Mouse (Mus musculus) heart, embryonic 15.5 days (tissue): ENCODE data around the gene Cd52. TPM values are rescaled to one million over a fixed set of nuclear protein-coding genes. Genes with fewer than 3 reads are reported as not detected.

Experiments used
- ATAC-seq: fragments of 200-750 bp; cut with Nextera tagmentation; replicated peaks from 2 replicates; pipeline ENCODE4 v1.8.0; 2017; ENCODE audit warnings: low read depth, moderate TSS enrichment; ENCODE audit not compliant: insufficient number of reproducible peaks, insufficient read depth, low FRiP score
- H3K27ac ChIP-seq: fragments of 300-500 bp; sonication (generic); 2 replicates; pipeline ENCODE4 v1.5.1; 2015; ENCODE audit warnings: mild to moderate bottlenecking, inconsistent platforms
- H3K27me3 ChIP-seq: fragments of 300-500 bp; sonication (generic); 2 replicates; pipeline ENCODE4 v1.6.1; 2015; ENCODE audit warnings: inconsistent platforms
- H3K36me3 ChIP-seq: fragments of 300-500 bp; sonication (generic); 2 replicates; pipeline ENCODE4 v1.6.1; 2015; ENCODE audit warnings: mild to moderate bottlenecking, inconsistent platforms
- H3K4me1 ChIP-seq: fragments of 300-500 bp; sonication (generic); replicated peaks from 2 replicates; pipeline ENCODE4 v1.6.1; 2015; ENCODE audit warnings: inconsistent platforms
- H3K4me2 ChIP-seq: fragments of 300-500 bp; sonication (generic); 2 replicates; pipeline ENCODE4 v1.6.1; 2015; ENCODE audit warnings: inconsistent platforms, mild to moderate bottlenecking, moderate library complexity
- H3K4me3 ChIP-seq: fragments of 300-500 bp; sonication (generic); 2 replicates; pipeline ENCODE4 v1.5.1; 2015; ENCODE audit warnings: mild to moderate bottlenecking, inconsistent platforms
- H3K9ac ChIP-seq: fragments of 300-500 bp; sonication (generic); 2 replicates; pipeline ENCODE4 v1.6.1; 2015; ENCODE audit warnings: mild to moderate bottlenecking, inconsistent platforms
- H3K9me3 ChIP-seq: fragments of 300-500 bp; sonication (generic); replicated peaks from 2 replicates; pipeline ENCODE4 v1.6.1; 2016; ENCODE audit warnings: inconsistent platforms
- WGBS: fragments of 180-500 bp; shearing (Covaris S2); methylation state at CpG from one replicate; pipeline ENCODE4 v1.1.7; 2015; ENCODE audit warnings: mixed read lengths; 5-methylcytosine and 5-hydroxymethylcytosine counted together
- polyA plus RNA-seq: library from polyadenylated mRNA; unstranded; fragments of >200 nt; fragmentation: Nextera tagmentation; extraction: Ambion mirVana; gene quantifications from 2 replicates; pipeline ENCODE4 v1.2.1, GENCODE M21; 2015

Cd52 gene
- polyA plus RNA-seq, 1 experiment from 2014 or later: 11.6 TPM

DNA sequence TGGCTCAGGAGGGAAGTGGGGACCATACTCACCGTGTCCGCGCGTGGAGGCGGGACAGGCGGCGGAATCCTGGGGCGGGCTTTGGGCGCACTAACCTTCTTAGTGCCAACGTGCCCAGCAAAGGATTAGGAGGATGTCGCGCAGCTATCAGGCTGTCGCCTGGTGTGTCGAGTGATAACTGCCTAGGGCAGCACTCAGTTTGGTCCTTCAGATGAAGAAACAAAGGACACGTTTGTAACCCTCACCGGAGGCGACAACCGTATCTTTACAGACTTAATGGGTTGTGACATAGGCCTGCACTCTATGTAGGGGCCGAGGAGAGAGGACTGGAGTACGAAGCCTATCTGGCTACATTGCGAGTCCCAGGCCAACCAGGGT lies 7.8 kb upstream of the Cd52 start:
- H3K9ac ChIP-seq: peak overlapping the region; percentile 40
- no peak overlapping the region for H3K27ac ChIP-seq
- 4% methylated on average over 21 of the region's 21 CpGs for WGBS
- peaks cover 4% of the 10 kb centered on the region for H3K4me1 ChIP-seq
- H3K36me3 ChIP-seq: no peaks in the 10 kb centered on the region
- peak overlapping the region; percentile 66 for H3K4me2 ChIP-seq
- ATAC-seq: peak; percentile 50
- peak overlapping the region; percentile 58 for H3K4me3 ChIP-seq
- no peaks in the 10 kb centered on the region for H3K9me3 ChIP-seq
- H3K27me3 ChIP-seq: no peaks in the 10 kb centered on the region

DNA sequence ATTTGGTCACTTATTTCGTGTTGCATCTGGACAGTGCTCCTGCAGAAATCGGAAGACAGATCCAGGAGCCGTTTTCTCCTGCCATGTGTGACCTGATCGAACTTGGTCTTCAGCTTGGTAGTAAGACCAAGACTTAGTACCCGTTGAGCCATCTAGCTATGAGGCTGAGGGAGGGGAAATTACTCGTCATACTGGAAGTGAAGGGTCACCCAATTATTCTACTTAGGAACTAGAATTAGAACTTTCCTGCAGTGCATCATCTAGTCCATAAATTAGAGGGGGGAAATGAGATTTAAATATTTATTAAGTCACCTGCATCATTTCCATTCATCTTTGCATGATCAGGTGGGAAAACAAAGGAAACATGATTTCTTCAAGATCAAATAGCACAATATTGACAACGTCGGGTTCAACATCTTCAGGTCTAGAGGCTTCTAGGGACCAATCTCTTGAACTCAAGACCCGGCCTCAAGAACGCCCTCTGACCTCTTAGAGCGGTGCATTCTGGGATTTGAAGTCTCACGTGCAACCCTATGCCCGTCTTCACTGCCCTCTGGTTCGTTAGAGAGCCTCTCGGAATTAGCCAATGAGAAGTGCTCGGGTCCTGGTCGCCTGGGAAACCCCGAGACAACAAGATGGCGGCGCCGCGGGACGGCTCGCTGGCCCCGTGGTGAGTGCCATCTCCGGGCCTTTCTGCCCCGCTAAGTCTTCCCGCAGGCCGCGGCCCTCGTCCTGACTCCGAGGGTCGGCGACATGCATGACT lies 7.3 kb upstream of the Cd52 start, which contains the start of gene Ubxn11:
TSS of gene Ubxn11 (plus strand) at position 592 of the 763 bp plus-strand sequence.
- Histone ChIP-seq H3K4me2 (peak within 1 kb of the TSS; percentile 66), H3K4me3 (peak within 1 kb of the TSS; percentile 58), H3K27me3 (no peaks in the 10 kb centered on the region), H3K36me3 (no peaks in the 10 kb centered on the region), H3K27ac (no peak within 1 kb of the TSS), H3K9me3 (no peaks in the 10 kb centered on the region), H3K9ac (peak within 1 kb of the TSS; percentile 40), H3K4me1 (peaks cover 4% of the 10 kb centered on the region)
- 16% methylated on average over 34 of the region's 34 CpGs for WGBS
- peak; percentile 92 for ATAC-seq

DNA sequence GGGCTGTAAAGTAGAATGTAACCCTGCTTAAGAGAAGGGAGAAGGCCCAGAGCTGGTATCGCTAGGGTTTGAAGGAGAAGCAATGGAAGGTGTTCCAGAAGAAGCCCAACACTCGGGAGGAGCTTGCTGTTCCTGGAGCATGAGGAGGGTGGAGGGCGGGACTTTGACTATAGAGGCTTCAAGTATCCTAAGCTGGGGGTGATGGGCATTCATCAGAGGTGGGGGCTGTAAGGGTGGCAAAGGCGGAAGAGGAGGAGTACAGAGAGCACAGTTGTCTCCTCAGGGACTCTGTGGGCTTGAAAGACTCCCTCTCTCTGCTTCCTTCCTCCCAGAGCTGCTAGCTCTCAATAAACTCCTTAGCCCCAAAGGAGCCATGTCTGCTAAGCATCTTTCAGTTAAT lies 5.4 kb upstream of the Cd52 start:
- no peak for ATAC-seq
- H3K36me3 ChIP-seq: no peaks in the 10 kb centered on the region
- H3K27ac ChIP-seq: no peak overlapping the region
- WGBS: 69% methylated on average over 4 of the region's 4 CpGs
- H3K9me3 ChIP-seq: no peaks in the 10 kb centered on the region
- H3K9ac ChIP-seq: no peak overlapping the region
- H3K4me3 ChIP-seq: no peak overlapping the region
- no peaks in the 10 kb centered on the region for H3K27me3 ChIP-seq
- H3K4me1 ChIP-seq: peaks cover 4% of the 10 kb centered on the region
- no peak overlapping the region for H3K4me2 ChIP-seq

DNA sequence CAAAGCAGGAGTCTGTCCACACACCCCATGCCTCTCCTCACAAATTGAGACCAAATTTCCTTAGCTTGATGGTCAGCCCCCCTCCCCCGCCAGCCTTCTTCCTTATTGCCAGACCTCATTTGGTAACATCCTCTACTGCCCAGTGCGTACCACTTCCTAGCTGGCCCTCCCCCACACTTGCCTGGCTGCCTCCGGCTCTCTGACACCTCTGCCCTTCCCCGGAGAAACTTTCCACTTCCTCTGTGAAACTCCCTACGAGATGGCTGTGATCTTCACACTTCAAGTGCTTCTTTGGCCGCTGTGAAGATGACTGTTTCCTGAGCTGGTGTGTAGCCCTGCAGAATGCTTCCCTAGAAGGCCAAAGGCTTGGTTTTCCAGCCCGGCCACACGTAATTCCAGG lies 3.7 kb upstream of the Cd52 start:
- Histone ChIP-seq H3K27ac (no peak overlapping the region), H3K4me3 (no peak overlapping the region), H3K36me3 (no peaks in the 10 kb centered on the region), H3K4me2 (no peak overlapping the region), H3K4me1 (peaks cover 4% of the 10 kb centered on the region), H3K9ac (no peak overlapping the region), H3K27me3 (no peaks in the 10 kb centered on the region), H3K9me3 (no peaks in the 10 kb centered on the region)
- 35% methylated on average over 8 of the region's 8 CpGs for WGBS
- no peak for ATAC-seq

DNA sequence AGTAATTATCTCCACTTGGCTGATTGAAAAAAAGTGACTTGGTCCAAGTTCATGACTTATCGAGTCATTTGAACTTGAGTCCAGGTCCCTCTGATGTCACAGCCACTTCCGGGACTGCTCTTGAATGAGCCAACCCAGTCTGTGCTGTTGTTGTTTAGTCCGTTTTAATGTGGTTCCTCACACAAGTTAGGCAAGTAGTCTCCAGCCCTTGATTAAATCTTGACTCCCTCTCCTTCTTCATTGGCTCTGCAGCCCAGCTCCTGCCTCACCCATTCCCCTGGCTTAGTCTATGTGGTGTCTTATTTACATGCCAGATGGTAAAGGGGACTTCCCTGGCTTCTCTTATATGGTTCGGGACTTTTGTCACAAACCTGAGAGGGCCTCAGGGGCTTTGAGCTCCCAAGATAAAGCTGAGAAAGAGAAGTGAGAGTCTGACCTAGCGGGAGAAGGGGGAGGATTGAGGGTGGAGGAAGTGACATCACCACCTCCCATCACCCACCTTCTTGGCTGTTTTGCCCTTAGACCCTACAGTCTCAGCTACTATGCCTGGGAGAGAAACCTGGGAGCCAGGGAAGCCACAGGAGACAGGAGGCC lies 2.2 kb upstream of the Cd52 start:
- H3K27ac ChIP-seq: no peak overlapping the region
- no peak overlapping the region for H3K4me2 ChIP-seq
- no peak overlapping the region for H3K4me3 ChIP-seq
- H3K4me1 ChIP-seq: peaks cover 4% of the 10 kb centered on the region; the same call in 1 of the 2 replicates
- H3K36me3 ChIP-seq: no peaks in the 10 kb centered on the region
- no peaks in the 10 kb centered on the region for H3K9me3 ChIP-seq
- ATAC-seq: no peak
- WGBS: 61% methylated on average over 5 of the region's 5 CpGs
- no peak overlapping the region for H3K9ac ChIP-seq
- H3K27me3 ChIP-seq: no peaks in the 10 kb centered on the region

DNA sequence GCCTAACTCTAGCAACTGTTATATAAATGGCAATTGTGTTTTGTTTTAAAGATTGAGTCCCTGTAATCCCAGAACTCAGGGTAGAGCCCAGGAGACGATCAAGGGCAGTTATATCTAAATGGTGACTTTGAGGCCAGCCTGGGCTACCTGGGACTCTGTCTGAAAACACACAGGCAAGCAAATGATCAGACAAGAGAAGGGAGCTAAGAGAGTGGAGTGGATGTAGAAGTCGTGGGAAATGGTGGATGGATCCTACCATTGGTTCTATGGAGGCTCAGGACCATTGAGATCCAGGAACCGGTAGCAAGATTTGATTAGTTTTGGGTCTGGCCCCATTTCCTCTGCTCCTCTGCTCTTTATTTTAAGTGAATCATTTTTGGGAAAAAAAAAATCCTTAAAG lies 1.2 kb upstream of the Cd52 start:
- ATAC-seq: no peak
- Histone ChIP-seq H3K27ac (no peak overlapping the region), H3K9ac (no peak overlapping the region), H3K27me3 (no peaks in the 10 kb centered on the region), H3K4me3 (no peak overlapping the region), H3K4me1 (peaks cover 4% of the 10 kb centered on the region; the same call in 1 of the 2 replicates), H3K4me2 (no peak overlapping the region), H3K9me3 (no peaks in the 10 kb centered on the region), H3K36me3 (no peaks in the 10 kb centered on the region)
- 87% methylated on average over 3 of the region's 3 CpGs for WGBS

DNA sequence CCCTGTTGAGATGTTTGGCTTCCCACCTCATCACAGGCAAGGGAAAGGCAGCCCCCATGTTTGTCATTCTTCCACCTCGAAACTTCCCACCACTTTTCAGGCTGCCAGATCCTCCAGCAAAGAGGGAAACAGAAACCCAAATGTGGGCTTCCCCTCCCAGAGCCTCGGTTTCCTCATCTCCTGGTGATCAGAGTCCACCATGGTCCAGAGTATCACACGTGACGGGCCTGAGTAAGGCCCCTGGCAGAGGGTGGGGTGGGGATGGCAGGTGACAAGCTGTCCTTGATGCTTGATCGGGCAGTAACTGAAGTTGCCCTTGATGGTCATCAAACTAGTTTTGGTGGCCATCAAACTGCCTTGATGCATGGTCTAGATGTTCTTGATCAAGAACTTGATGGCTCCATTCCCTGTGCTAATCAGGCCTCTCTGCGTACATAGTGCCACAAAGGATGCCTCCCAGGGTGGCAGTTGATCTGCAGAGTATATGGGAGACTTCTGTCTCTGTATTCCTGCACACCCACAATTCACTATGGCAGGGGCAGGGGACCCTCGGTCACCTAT lies 798 bp downstream of the Cd52 start:
- ATAC-seq: no peak
- H3K27ac ChIP-seq: no peak overlapping the region
- H3K4me1 ChIP-seq: peaks cover 4% of the 10 kb centered on the region; the same call in 1 of the 2 replicates
- WGBS: 77% methylated on average over 7 of the region's 7 CpGs
- no peak overlapping the region for H3K9ac ChIP-seq
- H3K27me3 ChIP-seq: no peaks in the 10 kb centered on the region
- H3K36me3 ChIP-seq: no peaks in the 10 kb centered on the region
- H3K4me3 ChIP-seq: no peak overlapping the region
- no peak overlapping the region for H3K4me2 ChIP-seq
- no peaks in the 10 kb centered on the region for H3K9me3 ChIP-seq

DNA sequence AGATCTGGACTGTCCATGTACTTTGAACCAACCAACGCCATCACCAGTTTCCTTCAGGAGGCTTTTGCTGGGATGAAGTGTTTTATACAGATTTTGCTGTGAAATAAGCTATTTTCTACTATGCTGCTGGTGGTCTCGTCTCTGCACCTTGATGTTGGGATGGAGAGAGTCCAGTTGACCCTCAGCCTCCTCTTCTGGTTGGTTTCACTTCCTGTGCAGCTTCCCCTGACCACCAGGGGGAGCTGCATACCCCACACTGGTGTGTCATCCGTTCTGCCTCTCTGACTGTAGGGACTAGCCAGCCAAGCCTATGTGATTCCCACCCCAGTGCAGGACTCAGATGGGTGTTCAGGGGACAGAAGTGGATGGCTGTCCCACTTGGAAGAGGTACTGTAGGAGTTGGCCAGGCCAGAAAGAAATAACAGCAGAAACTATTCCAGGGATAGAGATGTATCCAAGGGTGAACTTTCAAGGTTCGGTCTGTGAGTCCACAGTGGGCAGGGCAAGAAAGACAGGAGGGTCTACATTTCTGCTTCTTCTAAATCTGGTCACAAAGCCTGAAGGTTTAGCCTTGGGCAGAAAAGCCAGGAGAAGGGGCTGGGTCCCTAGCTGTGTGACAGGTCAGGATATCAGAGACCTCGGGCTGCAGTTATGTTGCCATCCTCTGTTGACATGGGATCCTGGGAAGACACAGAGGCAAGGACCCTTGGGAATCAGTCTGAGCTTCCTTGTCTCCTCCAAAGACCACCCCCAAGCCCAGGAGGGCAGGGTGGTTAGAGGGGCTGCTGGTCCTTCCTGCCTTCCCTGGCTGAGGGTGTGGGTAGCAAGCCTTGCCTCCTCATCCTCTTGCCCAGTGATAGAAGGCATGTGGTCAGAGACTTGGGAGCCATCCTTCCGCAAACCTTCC lies 2.2 kb downstream of the Cd52 start:
- WGBS: 67% methylated on average over 6 of the region's 6 CpGs
- H3K4me3 ChIP-seq: no peak overlapping the region
- H3K27me3 ChIP-seq: no peaks in the 10 kb centered on the region
- no peak for ATAC-seq
- no peaks in the 10 kb centered on the region for H3K36me3 ChIP-seq
- H3K4me1 ChIP-seq: no peaks in the 10 kb centered on the region
- H3K9me3 ChIP-seq: no peaks in the 10 kb centered on the region
- no peak overlapping the region for H3K27ac ChIP-seq
- H3K4me2 ChIP-seq: no peak overlapping the region
- no peak overlapping the region for H3K9ac ChIP-seq

DNA sequence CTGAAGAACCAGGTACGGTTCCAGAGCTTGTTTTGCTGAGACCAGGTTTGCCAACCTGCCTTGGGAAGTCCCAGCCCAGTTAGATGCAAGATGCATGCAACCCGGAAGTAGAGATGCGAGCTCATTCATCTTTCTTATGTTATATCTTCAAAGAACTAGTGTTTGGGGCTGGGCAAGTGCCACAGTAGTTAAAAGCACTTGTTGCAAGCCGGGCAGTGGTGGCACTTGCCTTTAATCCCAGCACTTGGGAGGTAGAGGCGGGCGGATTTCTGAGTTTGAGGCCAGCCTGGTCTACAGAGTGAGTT lies 3.7 kb downstream of the Cd52 start:
- no peaks in the 10 kb centered on the region for H3K9me3 ChIP-seq
- ATAC-seq: no peak
- no peaks in the 10 kb centered on the region for H3K36me3 ChIP-seq
- H3K27ac ChIP-seq: no peak overlapping the region
- H3K27me3 ChIP-seq: no peaks in the 10 kb centered on the region
- 78% methylated on average over 6 of the region's 6 CpGs for WGBS
- H3K4me2 ChIP-seq: no peak overlapping the region
- H3K9ac ChIP-seq: no peak overlapping the region
- H3K4me1 ChIP-seq: no peaks in the 10 kb centered on the region
- H3K4me3 ChIP-seq: no peak overlapping the region

DNA sequence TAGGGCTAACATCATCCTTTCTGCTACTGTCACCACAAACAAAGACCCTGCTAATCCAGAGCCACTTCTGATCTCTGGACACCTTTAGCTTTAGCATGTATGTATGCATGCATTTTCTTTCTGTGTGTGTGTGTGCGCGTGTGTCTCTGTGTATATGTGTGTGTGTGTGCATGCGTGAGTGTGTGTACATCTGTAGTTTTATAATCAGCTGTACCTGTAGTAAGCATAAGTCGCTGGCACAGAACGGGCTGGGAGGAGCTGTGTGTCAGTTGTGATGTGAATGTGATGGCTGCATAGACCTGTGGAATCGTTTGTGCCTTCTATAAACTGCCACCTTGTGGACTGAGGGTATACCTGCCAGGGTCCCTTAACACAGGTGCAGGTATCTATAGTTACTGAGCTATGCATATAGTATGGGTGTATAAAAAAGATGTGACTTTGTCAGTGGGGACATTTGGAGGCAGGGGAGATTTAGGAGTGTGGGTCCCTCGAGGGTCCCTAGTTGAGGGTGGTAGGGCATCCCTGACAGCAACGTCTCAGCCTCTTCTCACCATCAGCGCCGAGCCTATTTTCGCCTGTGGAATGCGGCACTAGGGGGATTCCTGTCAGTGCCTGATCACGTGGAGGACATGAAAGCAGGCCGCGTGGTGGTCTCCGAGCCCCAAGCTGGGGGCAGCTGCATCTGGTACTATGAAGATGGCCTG lies 4.2 kb downstream of the Cd52 start:
- no peak for ATAC-seq
- Histone ChIP-seq H3K36me3 (no peaks in the 10 kb centered on the region), H3K27ac (no peak overlapping the region), H3K9me3 (no peaks in the 10 kb centered on the region), H3K9ac (no peak overlapping the region), H3K4me1 (no peaks in the 10 kb centered on the region), H3K4me3 (no peak overlapping the region), H3K4me2 (no peak overlapping the region), H3K27me3 (no peaks in the 10 kb centered on the region)
- 56% methylated on average over 16 of the region's 16 CpGs for WGBS

DNA sequence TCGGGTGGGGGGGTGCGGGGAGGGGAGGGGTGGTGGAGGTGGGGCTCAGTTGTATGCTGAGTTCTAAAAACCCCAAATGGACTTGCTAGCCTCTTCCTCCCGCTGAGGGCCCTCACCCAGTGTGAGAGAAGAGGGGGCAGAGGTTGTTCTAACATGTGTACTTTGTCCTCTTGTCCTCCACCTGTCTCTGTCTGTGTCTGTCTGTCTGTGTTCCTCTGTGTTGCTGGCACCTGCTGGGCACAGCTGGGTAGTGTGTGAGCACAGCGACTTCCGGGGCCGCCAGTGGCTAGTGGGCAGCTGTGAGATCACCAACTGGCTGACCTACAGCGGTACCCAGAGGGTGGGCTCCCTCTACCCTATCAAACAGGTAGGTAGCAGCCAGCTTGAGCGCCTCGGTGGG lies 5.9 kb downstream of the Cd52 start:
- H3K4me3 ChIP-seq: no peak overlapping the region
- no peaks in the 10 kb centered on the region for H3K36me3 ChIP-seq
- H3K27me3 ChIP-seq: no peaks in the 10 kb centered on the region
- H3K9me3 ChIP-seq: no peaks in the 10 kb centered on the region
- H3K4me1 ChIP-seq: no peaks in the 10 kb centered on the region
- H3K9ac ChIP-seq: no peak overlapping the region
- H3K4me2 ChIP-seq: no peak overlapping the region
- no peak for ATAC-seq
- H3K27ac ChIP-seq: no peak overlapping the region
- 69% methylated on average over 9 of the region's 9 CpGs for WGBS
